11 mouse cellular contexts compared by ENCODE assay signal in genomic region chr13:107961972-107962371, GRCm38 (mm10).
DNase-seq lines count a peak whose midpoint lies in the region; ATAC-seq and TF ChIP-seq lines count a peak whose summit lies in the region.
"Had no signal": no experiment of that assay in that cellular context is flagged by ENCODE, and none has a peak within 500 bp of the region (broad histone marks: within the 10 kb centered on the region; RNA-seq: fewer than 3 reads in every experiment).

No protein-coding gene starts in this region.

- no peaks in the 10 kb centered on the region for H3K9me3 ChIP-seq in neural tube, embryonic 13.5 days
- H3K9me3 ChIP-seq in intestine, postnatal 0 days (ENCODE audit: control insufficient read depth): no peaks in the 10 kb centered on the region
- H3K9me3 ChIP-seq in kidney, postnatal 0 days (replicated peaks; ENCODE audit: low read length): no peaks in the 10 kb centered on the region
- H3K9me3 ChIP-seq: embryonic facial prominence, embryonic 15.5 days; heart, embryonic 13.5 days had no signal

- no peak overlapping the region for H3K27ac ChIP-seq in neural tube, embryonic 13.5 days (replicated peaks)
- no peak overlapping the region for H3K27ac ChIP-seq in intestine, postnatal 0 days (ENCODE audit: low read depth, low read length)
- peak overlapping the region; percentile 36; the same call in 1 of the 2 replicates for H3K27ac ChIP-seq in kidney, postnatal 0 days
- H3K27ac ChIP-seq: embryonic facial prominence, embryonic 15.5 days; heart, embryonic 13.5 days; macrophage had no signal

- no peaks in the 10 kb centered on the region for H3K36me3 ChIP-seq in neural tube, embryonic 13.5 days
- no peaks in the 10 kb centered on the region for H3K36me3 ChIP-seq in intestine, postnatal 0 days (ENCODE audit: control insufficient read depth, insufficient read depth)
- H3K36me3 ChIP-seq in kidney, postnatal 0 days (ENCODE audit: insufficient read depth, low read length): no peaks in the 10 kb centered on the region
- H3K36me3 ChIP-seq: embryonic facial prominence, embryonic 15.5 days; heart, embryonic 13.5 days had no signal

- 0 out of 2 replicates have a peak, but pooled peaks have one; percentile 36 for ATAC-seq in neural tube, embryonic 13.5 days (ENCODE audit: low read depth)
- ATAC-seq in intestine, postnatal 0 days: peak; percentile 88
- no peak; the same call in 1 of the 2 replicates for ATAC-seq in kidney, postnatal 0 days (replicated peaks; ENCODE audit: low FRiP score, low read depth)

- H3K4me2 ChIP-seq in neural tube, embryonic 13.5 days: no peak overlapping the region
- H3K4me2 ChIP-seq in intestine, postnatal 0 days (replicated peaks; ENCODE audit: low read depth): no peak overlapping the region
- H3K4me2 ChIP-seq in kidney, postnatal 0 days (ENCODE audit: low read length): no peak overlapping the region
- H3K4me2 ChIP-seq: embryonic facial prominence, embryonic 15.5 days; heart, embryonic 13.5 days had no signal

- H3K9ac ChIP-seq in neural tube, embryonic 13.5 days: no peak overlapping the region
- H3K9ac ChIP-seq in intestine, postnatal 0 days (ENCODE audit: low read depth, low read length): no peak overlapping the region
- no peak overlapping the region for H3K9ac ChIP-seq in kidney, postnatal 0 days (ENCODE audit: low read depth, low read length)
- H3K9ac ChIP-seq: embryonic facial prominence, embryonic 15.5 days; heart, embryonic 13.5 days had no signal

- H3K4me1 ChIP-seq in neural tube, embryonic 13.5 days (replicated peaks): peaks cover 22% of the 10 kb centered on the region
- H3K4me1 ChIP-seq in intestine, postnatal 0 days (replicated peaks; ENCODE audit: control insufficient read depth, insufficient read depth, low read length): peaks cover 13% of the 10 kb centered on the region
- H3K4me1 ChIP-seq in kidney, postnatal 0 days (replicated peaks; ENCODE audit: insufficient read depth, low read length): peaks cover 10% of the 10 kb centered on the region

- DNase-seq in neural tube, embryonic 10.5 days (ENCODE audit: extremely low spot score, low spot score): no peak
- no peak for DNase-seq in kidney, postnatal 0 days (ENCODE audit: low spot score)
- peak; percentile 33 to 57 for DNase-seq in lung, postnatal 4 days
- DNase-seq in left cerebral cortex, adult 8-10 months (ENCODE audit: low spot score in 2 of 2): no peak
- DNase-seq in yolk sac, embryonic 10.5 days (ENCODE audit: low spot score): no peak

- no peaks in the 10 kb centered on the region for H3K27me3 ChIP-seq in neural tube, embryonic 13.5 days
- H3K27me3 ChIP-seq in intestine, postnatal 0 days (replicated peaks; ENCODE audit: control insufficient read depth, insufficient read depth, low read length): no peaks in the 10 kb centered on the region
- H3K27me3 ChIP-seq in kidney, postnatal 0 days (ENCODE audit: insufficient read depth, low read length): no peaks in the 10 kb centered on the region
- H3K27me3 ChIP-seq: embryonic facial prominence, embryonic 15.5 days; heart, embryonic 13.5 days had no signal

- no peak overlapping the region for H3K4me3 ChIP-seq in neural tube, embryonic 13.5 days
- no peak overlapping the region for H3K4me3 ChIP-seq in intestine, postnatal 0 days (ENCODE audit: low read depth, low read length)
- no peak overlapping the region for H3K4me3 ChIP-seq in kidney, postnatal 0 days (replicated peaks; ENCODE audit: low read depth, low read length)
- H3K4me3 ChIP-seq: embryonic facial prominence, embryonic 15.5 days; heart, embryonic 13.5 days; myocyte had no signal

- no peak for TF ChIP-seq CTCF in intestine, postnatal 0 days (IDR thresholded peaks at IDR 0.05; ENCODE audit: low read depth)
- no peak for TF ChIP-seq CTCF in kidney, postnatal 0 days (IDR thresholded peaks at IDR 0.05; ENCODE audit: low read depth)

- 24% methylated on average over 4 of the region's 4 CpGs for WGBS in neural tube, embryonic 13.5 days
- WGBS in intestine, postnatal 0 days: 26% methylated on average over 4 of the region's 4 CpGs
- WGBS in kidney, postnatal 0 days: 57% methylated on average over 4 of the region's 4 CpGs

Comparison
In these comparisons a context has a peak if more than half of its experiments do, and no peak if none do; other contexts are left out.
1. DNase-seq: peak in lung, postnatal 4 days (2 of 2); none in neural tube, embryonic 10.5 days (single experiment), kidney, postnatal 0 days (single experiment), left cerebral cortex, adult 8-10 months (0 of 2) and yolk sac, embryonic 10.5 days (single experiment).